Mouse (Mus musculus) kidney, embryonic 14.5 days (tissue): ENCODE measurements around the gene 4930432K21Rik. TPM values are rescaled to one million over a fixed set of nuclear protein-coding genes. Genes with fewer than 3 reads are reported as not detected.
A peak's percentile ranks its signal among the peaks of the same experiment; 100 is the strongest.

Source experiments
- ATAC-seq: fragments of 200-750 bp; cut with Nextera tagmentation; 2 replicates; pipeline ENCODE4 v1.8.0; 2017; ENCODE audit warnings: moderate number of reproducible peaks, mild to moderate bottlenecking, moderate TSS enrichment, moderate library complexity; ENCODE audit not compliant: low FRiP score, low TSS enrichment
- H3K27ac ChIP-seq: fragments of 300-500 bp; sonication (generic); 2 replicates; pipeline ENCODE4 v1.5.1; 2014; ENCODE audit warnings: low read depth, mild to moderate bottlenecking, low read length, moderate library complexity, mixed read lengths
- H3K27me3 ChIP-seq: fragments of 300-500 bp; sonication (generic); 2 replicates; pipeline ENCODE4 v1.6.1; 2014; ENCODE audit warnings: mild to moderate bottlenecking, low read length; ENCODE audit not compliant: control insufficient read depth, insufficient read depth
- H3K36me3 ChIP-seq: fragments of 300-500 bp; sonication (generic); 2 replicates; pipeline ENCODE4 v1.6.1; 2014; ENCODE audit warnings: low read length, mixed read lengths; ENCODE audit not compliant: control insufficient read depth, insufficient read depth
- H3K4me1 ChIP-seq: fragments of 300-500 bp; sonication (generic); 2 replicates; pipeline ENCODE4 v1.6.1; 2014; ENCODE audit warnings: low read length, mixed read lengths; ENCODE audit not compliant: control insufficient read depth, insufficient read depth
- H3K4me2 ChIP-seq: fragments of 300-500 bp; sonication (generic); replicated peaks from 2 replicates; pipeline ENCODE4 v1.6.1; 2014; ENCODE audit warnings: low read depth, mild to moderate bottlenecking, low read length
- H3K4me3 ChIP-seq: fragments of 300-500 bp; sonication (generic); 2 replicates; pipeline ENCODE4 v1.5.1; 2014; ENCODE audit warnings: mild to moderate bottlenecking, low read length
- H3K9ac ChIP-seq: fragments of 300-500 bp; sonication (generic); 2 replicates; pipeline ENCODE4 v1.6.1; 2014; ENCODE audit warnings: low read depth, mild to moderate bottlenecking, low read length, moderate library complexity
- H3K9me3 ChIP-seq: fragments of 300-500 bp; sonication (generic); 2 replicates; pipeline ENCODE4 v1.6.1; 2016; ENCODE audit warnings: low read length; ENCODE audit not compliant: control insufficient read depth
- WGBS: fragments of 180-500 bp; shearing (Covaris S2); extraction: QIAGEN DNeasy Blood & Tissue Kit; methylation state at CpG from one replicate; pipeline ENCODE4 v1.1.7; 2014; 5-methylcytosine and 5-hydroxymethylcytosine counted together
- polyA plus RNA-seq: library from polyadenylated mRNA; unstranded; fragments of >200 nt; fragmentation: Nextera tagmentation; extraction: Ambion mirVana; gene quantifications from 2 replicates; pipeline ENCODE4 v1.2.1, GENCODE M21; 2014

The 4930432K21Rik gene
- polyA plus RNA-seq, result 0.87 and 1.2 TPM in 2 replicates

- H3K9me3 ChIP-seq, result no peaks in the 10 kb centered on the region
- peak within 1 kb of the TSS; percentile 68 for H3K9ac ChIP-seq
- no peaks in the 10 kb centered on the region for H3K27me3 ChIP-seq
- H3K4me2 ChIP-seq, result peak within 1 kb of the TSS; percentile 83
- peak; percentile 90 for ATAC-seq
- H3K27ac ChIP-seq, result no peak within 1 kb of the TSS
- H3K4me3 ChIP-seq, result peak within 1 kb of the TSS; percentile 47
- 14% methylated on average over 48 of the region's 49 CpGs for WGBS
- H3K36me3 ChIP-seq, result peaks cover 17% of the 10 kb centered on the region
- peaks cover 10% of the 10 kb centered on the region for H3K4me1 ChIP-seq
Observed at GRCm38 (mm10) chr8:84147769-84148530, at the start of gene 4930432K21Rik, which contains the start of gene Cc2d1a. Gene 4930432K21Rik (plus strand): TSS chr8:84148025. Gene Cc2d1a (minus strand): TSS chr8:84147936.

GRCm38 (mm10) chr8:84098376-84098775 lies 49.4 kb upstream of the 4930432K21Rik start:
- ATAC-seq, result no peak
- no peaks in the 10 kb centered on the region for H3K27me3 ChIP-seq
- no peak overlapping the region for H3K27ac ChIP-seq
- H3K4me1 ChIP-seq, result peaks cover 8% of the 10 kb centered on the region
- no peak overlapping the region for H3K4me2 ChIP-seq
- no peak overlapping the region for H3K4me3 ChIP-seq
- 92% methylated on average over 7 of the region's 7 CpGs for WGBS
- no peak overlapping the region for H3K9ac ChIP-seq
- peaks cover 67% of the 10 kb centered on the region for H3K36me3 ChIP-seq
- H3K9me3 ChIP-seq, result no peaks in the 10 kb centered on the region

GRCm38 (mm10) chr8:84101476-84102270 lies 46.2 kb upstream of the 4930432K21Rik start:
- no peak overlapping the region for H3K4me2 ChIP-seq
- H3K27me3 ChIP-seq, result no peaks in the 10 kb centered on the region
- H3K9ac ChIP-seq, result no peak overlapping the region
- H3K36me3 ChIP-seq, result peaks cover 38% of the 10 kb centered on the region
- H3K9me3 ChIP-seq, result no peaks in the 10 kb centered on the region
- ATAC-seq, result no peak
- 95% methylated on average over 25 of the region's 25 CpGs for WGBS
- peaks cover 13% of the 10 kb centered on the region for H3K4me1 ChIP-seq
- H3K4me3 ChIP-seq, result no peak overlapping the region
- no peak overlapping the region for H3K27ac ChIP-seq

GRCm38 (mm10) chr8:84103601-84104000 lies 44.2 kb upstream of the 4930432K21Rik start:
- no peak for ATAC-seq
- peak overlapping the region; percentile 52 for H3K4me3 ChIP-seq
- no peaks in the 10 kb centered on the region for H3K27me3 ChIP-seq
- peak overlapping the region; percentile 67; the same call in 1 of the 2 replicates for H3K9ac ChIP-seq
- H3K27ac ChIP-seq, result peak overlapping the region; percentile 2; the same call in 1 of the 2 replicates
- H3K4me1 ChIP-seq, result peaks cover 13% of the 10 kb centered on the region
- H3K4me2 ChIP-seq, result peak overlapping the region; percentile 55
- H3K9me3 ChIP-seq, result no peaks in the 10 kb centered on the region
- peaks cover 18% of the 10 kb centered on the region for H3K36me3 ChIP-seq
- WGBS, result 45% methylated on average over 3 of the region's 3 CpGs

- Histone ChIP-seq H3K27me3 (no peaks in the 10 kb centered on the region), H3K4me3 (peak overlapping the region; percentile 52), H3K36me3 (peaks cover 14% of the 10 kb centered on the region), H3K4me2 (peak overlapping the region; percentile 55), H3K27ac (peak overlapping the region; percentile 75; the same call in 1 of the 2 replicates), H3K9me3 (no peaks in the 10 kb centered on the region), H3K9ac (peak overlapping the region; percentile 67), H3K4me1 (peaks cover 13% of the 10 kb centered on the region)
- peak; percentile 84 for ATAC-seq
- WGBS, result under 1% methylated on average over 28 of the region's 29 CpGs
Observed at GRCm38 (mm10) chr8:84104221-84104620, 43.6 kb upstream of the 4930432K21Rik start.

- ATAC-seq, result peak; percentile 97
Observed at GRCm38 (mm10) chr8:84104697-84105609, 42.9 kb upstream of the 4930432K21Rik start, which contains the start of gene Dcaf15. Gene Dcaf15 (minus strand): TSS chr8:84104768.

GRCm38 (mm10) chr8:84105676-84106075 lies 42.1 kb upstream of the 4930432K21Rik start:
- Histone ChIP-seq H3K9ac (peak overlapping the region; percentile 2; the same call in 1 of the 2 replicates), H3K4me2 (no peak overlapping the region), H3K4me1 (peaks cover 13% of the 10 kb centered on the region), H3K27me3 (no peaks in the 10 kb centered on the region), H3K27ac (no peak overlapping the region), H3K9me3 (no peaks in the 10 kb centered on the region), H3K36me3 (peaks cover 14% of the 10 kb centered on the region), H3K4me3 (no peak overlapping the region)
- no peak for ATAC-seq
- WGBS, result 71% methylated on average over 2 of the region's 2 CpGs

More at GRCm38 (mm10) chr8:84104697-84105609, 42.9 kb upstream of the 4930432K21Rik start, which contains the start of gene Dcaf15:
- Histone ChIP-seq H3K4me2 (peak within 1 kb of the TSS; percentile 55), H3K9ac (peak within 1 kb of the TSS; percentile 67), H3K4me1 (peaks cover 13% of the 10 kb centered on the region), H3K9me3 (no peaks in the 10 kb centered on the region), H3K27ac (peak within 1 kb of the TSS; percentile 75; the same call in 1 of the 2 replicates), H3K4me3 (peak within 1 kb of the TSS; percentile 52), H3K27me3 (no peaks in the 10 kb centered on the region), H3K36me3 (peaks cover 14% of the 10 kb centered on the region)
- 7% methylated on average over 42 of the region's 42 CpGs for WGBS
